In genomic region chr6:111372626-111373380, GRCm38 (mm10) we compare ENCODE assay signal across 9 mouse cellular contexts.
DNase-seq lines count a peak whose midpoint lies in the region; ATAC-seq and TF ChIP-seq lines count a peak whose summit lies in the region.
"Had no signal": no experiment of that assay in that cellular context is flagged by ENCODE, and none has a peak within 500 bp of the region (broad histone marks: within the 10 kb centered on the region; RNA-seq: fewer than 3 reads in every experiment).

No protein-coding gene starts in this region.

- WGBS in hindbrain, embryonic 16.5 days: 24% methylated on average over 11 of the region's 11 CpGs
- 31% methylated on average over 11 of the region's 11 CpGs for WGBS in midbrain, embryonic 14.5 days
- WGBS in lung, postnatal 0 days: 36% methylated on average over 11 of the region's 11 CpGs

- no peak overlapping the region for H3K4me3 ChIP-seq in hindbrain, embryonic 16.5 days (ENCODE audit: low read length)
- H3K4me3 ChIP-seq in midbrain, embryonic 14.5 days (replicated peaks; ENCODE audit: low read depth, low read length): no peak overlapping the region
- H3K4me3 ChIP-seq in lung, postnatal 0 days (ENCODE audit: low read depth, low read length): no peak overlapping the region

- H3K4me1 ChIP-seq in hindbrain, embryonic 16.5 days (ENCODE audit: control insufficient read depth, insufficient read depth, low read depth, low read length): peaks cover 12% of the 10 kb centered on the region
- peaks cover 17% of the 10 kb centered on the region for H3K4me1 ChIP-seq in midbrain, embryonic 14.5 days (ENCODE audit: control insufficient read depth, insufficient read depth, low read length)
- H3K4me1 ChIP-seq in lung, postnatal 0 days (ENCODE audit: insufficient read depth, low read depth, low read length): no peaks in the 10 kb centered on the region

- peak; percentile 7 for DNase-seq in embryo, embryonic 10 days (ENCODE audit: low spot score)
- DNase-seq in embryo, embryonic 9.5 days (ENCODE audit: extremely low spot score): no peak
- DNase-seq in cerebellum, postnatal 14 days: peak; percentile 61 to 71
- DNase-seq in midbrain, embryonic 14.5 days: peak; percentile 66
- DNase-seq in adrenal gland, postnatal 10 days: no peak
- no peak for DNase-seq in lung, postnatal 0 days (ENCODE audit: low spot score)

- TF ChIP-seq EP300 in lung, postnatal 0 days (IDR thresholded peaks at IDR 0.05): no peak

- no peaks in the 10 kb centered on the region for H3K27me3 ChIP-seq in hindbrain, embryonic 16.5 days (replicated peaks; ENCODE audit: control insufficient read depth, insufficient read depth, low read length)
- no peaks in the 10 kb centered on the region for H3K27me3 ChIP-seq in midbrain, embryonic 14.5 days (ENCODE audit: control insufficient read depth, insufficient read depth, low read length)
- no peaks in the 10 kb centered on the region for H3K27me3 ChIP-seq in lung, postnatal 0 days (replicated peaks; ENCODE audit: insufficient read depth, low read length)

- ATAC-seq in hindbrain, embryonic 16.5 days: peak; percentile 81
- ATAC-seq in midbrain, embryonic 14.5 days (ENCODE audit: low FRiP score, low TSS enrichment): peak; percentile 67
- no peak for ATAC-seq in monocyte, adult 5-6 weeks (replicated peaks; ENCODE audit: insufficient number of reproducible peaks, low FRiP score, low TSS enrichment, poor library complexity, severe bottlenecking)
- no peak for ATAC-seq in lung, postnatal 0 days

- no peak for TF ChIP-seq CTCF in lung, postnatal 0 days (IDR thresholded peaks at IDR 0.05)

- no peak overlapping the region for H3K4me2 ChIP-seq in hindbrain, embryonic 16.5 days (ENCODE audit: low read length)
- H3K4me2 ChIP-seq in midbrain, embryonic 14.5 days (ENCODE audit: low read length): no peak overlapping the region
- no peak overlapping the region for H3K4me2 ChIP-seq in lung, postnatal 0 days (replicated peaks; ENCODE audit: low read depth, low read length)

- peak overlapping the region; percentile 31 for H3K27ac ChIP-seq in hindbrain, embryonic 16.5 days (ENCODE audit: low read depth, low read length)
- H3K27ac ChIP-seq in midbrain, embryonic 14.5 days (replicated peaks; ENCODE audit: low read depth, low read length): peak overlapping the region; percentile 45
- no peak overlapping the region for H3K27ac ChIP-seq in lung, postnatal 0 days (ENCODE audit: low read length)
- H3K27ac ChIP-seq: macrophage had no signal

- H3K9me3 ChIP-seq in hindbrain, embryonic 16.5 days (ENCODE audit: control insufficient read depth, low read length): no peaks in the 10 kb centered on the region
- H3K9me3 ChIP-seq in midbrain, embryonic 14.5 days (ENCODE audit: control insufficient read depth, low read length): no peaks in the 10 kb centered on the region
- no peaks in the 10 kb centered on the region for H3K9me3 ChIP-seq in lung, postnatal 0 days (ENCODE audit: low read length)

- no peak overlapping the region for H3K9ac ChIP-seq in hindbrain, embryonic 16.5 days (ENCODE audit: low read depth, low read length)
- no peak overlapping the region for H3K9ac ChIP-seq in midbrain, embryonic 14.5 days (replicated peaks; ENCODE audit: low read length)
- H3K9ac ChIP-seq in lung, postnatal 0 days (replicated peaks; ENCODE audit: low read depth): no peak overlapping the region

- no peaks in the 10 kb centered on the region for H3K36me3 ChIP-seq in hindbrain, embryonic 16.5 days (ENCODE audit: control insufficient read depth, insufficient read depth, low read length)
- no peaks in the 10 kb centered on the region for H3K36me3 ChIP-seq in midbrain, embryonic 14.5 days (ENCODE audit: control insufficient read depth, insufficient read depth, low read length)
- H3K36me3 ChIP-seq in lung, postnatal 0 days (ENCODE audit: insufficient read depth, low read length): no peaks in the 10 kb centered on the region

Comparison
In these comparisons a context has a peak if more than half of its experiments do, and no peak if none do; other contexts are left out.
1. DNase-seq: peak in embryo, embryonic 10 days (single experiment), cerebellum, postnatal 14 days (2 of 2) and midbrain, embryonic 14.5 days (single experiment); none in embryo, embryonic 9.5 days (single experiment), adrenal gland, postnatal 10 days (single experiment) and lung, postnatal 0 days (single experiment).
2. ATAC-seq: peak in hindbrain, embryonic 16.5 days (single experiment) and midbrain, embryonic 14.5 days (single experiment); none in monocyte, adult 5-6 weeks (single experiment) and lung, postnatal 0 days (single experiment).